Mouse (Mus musculus) embryonic stem cell, embryonic (primary cell): ENCODE data around the gene Mon1b.

ENCODE experiments used
- CTCF ChIA-PET, 4 experiments: fragments of 300-600 bp in 2 of 4; fragments of 350-600 bp in 2 of 4; sonication (Branson Sonifier 250); formaldehyde crosslinking; loops; one replicate each; lab custom pipeline; 2022; ENCODE audit warnings: inconsistent platforms in 2 of 4; lab: Charles Lee
- POLR2A ChIA-PET, 4 experiments: fragments of 300-600 bp in 2 of 4; fragments of 350-600 bp in 2 of 4; sonication (Branson Sonifier 250); formaldehyde crosslinking; loops; one replicate each; lab custom pipeline; 2022; ENCODE audit warnings: antibody characterized with exemption in 4 of 4, inconsistent platforms in 1 of 4; lab: Charles Lee

Mon1b gene

GRCm38 (mm10) chr8:113665951-113666350 lies 30.6 kb downstream of the Mon1b start:
- POLR2A ChIA-PET, result no interaction called here
- CTCF ChIA-PET, result interaction anchor here in 3 of 4 experiments (0.6 to 3.5 kb wide), 5 partner anchors 30 to 773 kb away, joined by 3 to 27 read pairs (median 5); partner anchors contain the start of gene Wwox (in 1 of the 3)

DNA sequence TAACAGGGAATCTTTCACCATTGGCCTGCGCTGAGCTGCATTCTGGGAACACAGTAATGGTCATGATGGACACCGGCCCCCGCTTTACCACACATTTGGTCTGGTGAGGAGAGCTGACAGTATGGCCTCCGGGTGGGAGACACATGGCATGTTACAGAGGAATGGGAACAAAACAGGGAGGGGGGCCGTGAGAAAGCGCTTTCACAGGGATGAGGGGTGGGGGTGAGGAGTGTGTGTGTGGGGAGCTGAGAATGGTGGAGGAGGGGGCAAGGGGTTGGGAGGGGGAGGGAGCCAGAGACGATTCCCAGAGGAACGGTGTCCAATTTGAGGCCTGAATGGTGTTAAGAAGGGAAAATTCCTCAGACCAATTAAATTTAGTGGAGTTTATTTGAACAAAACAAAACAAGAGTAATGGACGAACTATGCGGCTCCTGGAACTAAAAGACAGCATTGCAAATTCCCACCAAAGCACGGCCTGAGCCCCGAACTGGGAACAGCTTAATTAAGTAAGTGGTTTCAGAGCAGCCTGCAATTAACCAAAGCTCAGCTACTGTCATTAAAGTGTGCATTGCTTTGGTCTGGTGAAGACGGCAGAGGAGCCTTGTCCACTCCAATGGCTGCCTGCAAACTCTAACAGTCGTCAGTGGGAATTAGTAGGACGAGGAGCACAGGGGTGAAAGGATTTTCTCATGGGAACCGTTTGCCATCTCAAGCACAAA lies 31.5 kb downstream of the Mon1b start:
- ChIA-PET CTCF (interaction anchor here in 3 of 4 experiments (0.6 to 3.5 kb wide), 4 partner anchors 313 to 772 kb away, joined by 3 to 27 read pairs (median 12); partner anchors contain the start of gene Wwox (in 1 of the 3)), POLR2A (interaction anchor here in 1 of 4 experiments (0.6 kb wide), 1 partner anchor 30 kb away, joined by 3 read pairs; no protein-coding TSS in a partner anchor)

DNA sequence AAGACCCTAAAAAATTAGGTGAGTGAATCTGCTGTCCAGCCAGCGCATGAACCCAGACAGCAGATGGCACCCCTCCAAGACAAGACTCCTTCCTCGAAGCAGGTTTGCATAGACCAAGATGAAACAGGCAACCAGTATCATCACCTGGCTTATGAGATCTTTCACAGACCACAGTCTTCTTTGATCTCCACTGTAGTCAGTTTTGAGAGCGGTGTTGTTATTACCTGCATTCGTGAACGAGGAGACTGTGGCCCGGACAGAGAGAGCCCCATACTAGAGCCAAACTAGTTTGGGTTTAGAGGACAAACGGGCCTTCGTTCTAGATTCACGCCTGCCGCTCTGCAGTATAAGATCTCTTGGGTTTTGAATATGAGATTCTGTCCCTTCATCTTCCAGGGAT lies 34.5 kb downstream of the Mon1b start:
- ChIA-PET POLR2A (no interaction called here), CTCF (no interaction called here)

DNA sequence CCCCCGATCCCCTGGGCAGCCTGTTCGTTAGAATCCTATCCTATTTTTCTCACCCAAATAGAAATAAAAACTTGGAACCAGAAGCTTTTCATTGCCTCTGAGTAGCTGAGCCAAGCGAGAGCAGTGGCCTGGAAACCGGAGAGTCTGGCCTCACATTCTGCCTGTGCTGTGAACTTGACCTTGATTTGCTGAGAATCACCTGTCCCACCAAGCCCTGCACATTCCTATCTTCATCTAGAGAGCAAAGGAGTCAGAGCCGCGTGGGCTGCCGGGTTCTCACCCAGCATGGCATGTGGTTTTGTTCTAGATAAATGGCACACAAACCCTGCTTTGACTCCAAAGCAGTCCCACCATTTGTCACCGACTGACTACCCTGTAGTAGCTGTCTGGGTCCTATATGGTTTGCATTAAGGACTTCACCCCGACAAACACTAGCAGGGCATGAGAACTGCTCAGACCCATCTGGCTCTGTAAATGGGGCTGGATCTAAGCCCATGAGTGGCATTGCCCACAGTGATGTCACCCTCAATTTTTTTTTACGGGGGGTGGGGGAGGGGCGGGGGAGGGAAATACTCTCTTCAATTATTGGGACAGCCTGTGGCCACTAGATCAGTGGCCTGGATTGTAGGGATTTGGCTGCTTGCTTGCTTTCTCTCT lies 37.3 kb downstream of the Mon1b start:
- CTCF ChIA-PET, result no interaction called here
- POLR2A ChIA-PET, result no interaction called here

GRCm38 (mm10) chr8:113673300-113673699 lies 37.9 kb downstream of the Mon1b start:
- POLR2A ChIA-PET, result no interaction called here
- CTCF ChIA-PET, result no interaction called here

DNA sequence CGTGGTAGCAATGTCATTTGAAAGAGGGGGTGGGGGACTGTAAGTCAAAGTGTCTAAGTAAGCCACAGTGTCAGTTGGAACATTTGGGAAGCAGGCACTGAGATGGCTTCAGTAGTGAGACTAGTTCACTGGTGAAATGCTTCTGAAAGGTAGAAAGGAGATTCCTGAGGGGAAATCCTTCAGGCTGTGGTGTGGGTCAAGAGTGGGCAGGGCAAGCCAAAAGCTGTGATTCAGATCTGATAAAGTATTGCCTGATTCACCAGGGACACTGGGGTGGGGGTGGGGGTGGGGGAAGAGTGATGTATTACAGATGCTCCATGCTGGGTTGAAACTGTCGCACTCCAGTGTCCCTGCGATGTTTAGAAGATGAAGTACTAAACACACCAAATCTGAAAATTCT lies 39.2 kb downstream of the Mon1b start:
- CTCF ChIA-PET, result no interaction called here
- POLR2A ChIA-PET, result no interaction called here

GRCm38 (mm10) chr8:113675281-113675680 lies 39.9 kb downstream of the Mon1b start:
- CTCF ChIA-PET, result no interaction called here
- POLR2A ChIA-PET, result no interaction called here

- CTCF ChIA-PET, result interaction anchor here in 1 of 4 experiments (0.6 kb wide), 1 partner anchor 693 kb away, joined by 3 read pairs; no protein-coding TSS in a partner anchor
- POLR2A ChIA-PET, result no interaction called here
These were observed 41.4 kb downstream of the Mon1b start for GRCm38 (mm10) chr8:113676811-113677210.

DNA sequence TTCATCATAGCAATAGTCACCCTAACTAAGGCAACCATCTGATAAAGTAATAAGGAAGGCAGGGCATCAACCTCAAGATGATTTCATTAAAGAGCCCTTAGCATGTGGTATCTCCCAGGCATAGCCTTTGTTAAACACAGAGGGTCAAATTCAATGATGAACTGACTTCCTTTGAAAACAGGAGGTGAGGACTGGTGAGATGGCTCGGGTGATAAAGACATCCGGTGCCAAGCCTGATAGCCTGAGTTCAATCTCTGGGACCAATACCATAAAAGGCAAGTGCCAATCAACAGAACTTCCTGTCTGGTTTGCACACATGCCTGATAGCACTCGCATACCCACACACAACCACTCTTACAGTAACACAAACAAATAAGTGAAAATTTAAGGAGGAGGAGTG lies 44.0 kb downstream of the Mon1b start:
- ChIA-PET CTCF (no interaction called here), POLR2A (no interaction called here)

DNA sequence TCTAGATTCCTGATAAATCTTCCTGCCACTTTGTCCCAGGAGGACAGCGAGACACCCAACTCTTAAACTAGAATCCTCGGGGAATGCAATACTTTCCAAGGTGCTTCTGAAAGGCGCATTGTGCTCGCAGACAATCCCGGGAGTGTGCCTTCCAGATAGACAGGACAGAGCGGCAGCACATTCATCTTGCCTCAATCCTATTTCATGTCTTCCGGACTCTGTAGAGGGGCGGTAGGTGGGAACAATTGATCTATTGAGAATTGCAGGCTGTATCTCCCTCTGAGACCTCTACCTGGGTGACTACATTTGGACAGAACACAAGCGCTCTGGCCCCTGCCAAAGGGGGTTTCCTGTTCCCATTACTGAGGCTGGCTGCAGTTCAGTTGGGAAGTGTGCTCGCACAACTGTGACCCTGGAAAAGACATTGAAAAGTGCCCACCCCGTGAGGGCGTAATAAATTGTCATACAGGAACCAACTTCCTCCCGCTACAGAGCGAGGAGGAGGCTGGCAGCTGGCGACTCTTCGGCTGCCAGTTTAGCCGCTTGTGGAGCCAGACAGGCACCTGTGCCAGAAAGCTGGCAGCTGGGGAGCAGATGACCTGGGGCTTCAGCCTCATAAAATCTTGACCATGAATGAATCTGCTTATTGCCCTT lies 52.6 kb downstream of the Mon1b start:
- CTCF ChIA-PET, result interaction anchor here in 1 of 4 experiments (1.0 kb wide), 1 partner anchor 24 kb away, joined by 4 read pairs; no protein-coding TSS in a partner anchor
- POLR2A ChIA-PET, result no interaction called here

DNA sequence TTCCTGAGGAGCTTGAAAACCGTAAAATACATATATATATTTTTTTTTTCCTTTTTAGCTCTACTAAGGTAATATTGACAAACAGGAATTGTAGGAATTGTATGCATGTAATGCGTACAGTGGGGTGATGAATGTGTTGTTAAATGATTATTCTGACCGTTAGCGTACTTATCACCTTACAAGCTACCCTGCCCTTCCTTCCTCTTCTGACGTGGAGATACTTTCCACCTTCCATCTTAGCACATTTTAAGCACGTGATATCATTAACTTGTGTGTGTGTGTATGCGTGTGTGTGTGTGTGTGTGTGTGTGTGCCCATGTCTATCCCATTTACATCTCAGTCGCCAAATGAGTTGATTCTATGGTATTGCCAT lies 53.1 kb downstream of the Mon1b start:
- ChIA-PET POLR2A (no interaction called here), CTCF (no interaction called here)

- POLR2A ChIA-PET, result interaction anchor here in 1 of 4 experiments (0.6 kb wide), 1 partner anchor 342 kb away, joined by 3 read pairs; no protein-coding TSS in a partner anchor
These were observed 56.4 kb downstream of the Mon1b start for GRCm38 (mm10) chr8:113691622-113692343.

More at GRCm38 (mm10) chr8:113691622-113692343, 56.4 kb downstream of the Mon1b start:
- CTCF ChIA-PET, result interaction anchor here in 1 of 4 experiments (0.6 kb wide), 1 partner anchor 1193 kb away, joined by 3 read pairs; no protein-coding TSS in a partner anchor
